Mouse (Mus musculus) urinary bladder, adult 2 months (tissue): ENCODE data around the gene Smcr8. TPM values are rescaled to one million over a fixed set of nuclear protein-coding genes. Genes with fewer than 3 reads are reported as not detected.

ENCODE experiments used
- polyA plus RNA-seq: library from polyadenylated mRNA; depleted of rRNA; stranded (reverse); fragments of >200 nt; gene quantifications from 2 replicates; pipeline ENCODE4 v1.2.3, GENCODE M21; 2012; rRNA removed

Gene Smcr8
- polyA plus RNA-seq, 1 experiment: 8.2 TPM

Other genes with a start within 250 kb of the Smcr8 start
- gene Alkbh5, start 241.1 kb upstream of the Smcr8 start, polyA plus RNA-seq: 17.0 and 25.0 TPM in 2 replicates
- 26.5 and 28.2 TPM in 2 replicates for gene Llgl1, start 77.8 kb upstream of the Smcr8 start, polyA plus RNA-seq
- gene Flii, start 50.3 kb upstream of the Smcr8 start, polyA plus RNA-seq: 175 and 179 TPM in 2 replicates
- gene Mief2, start 49.1 kb upstream of the Smcr8 start, polyA plus RNA-seq: 15.9 and 18.0 TPM in 2 replicates
- 7.3 and 7.9 TPM in 2 replicates for gene Top3a, start 159 bp upstream of the Smcr8 start, polyA plus RNA-seq
- 11.6 and 14.1 TPM in 2 replicates for gene Shmt1, start 34.2 kb downstream of the Smcr8 start, polyA plus RNA-seq
- gene Dhrs7b, start 53.1 kb downstream of the Smcr8 start, polyA plus RNA-seq: 17.0 and 17.2 TPM in 2 replicates
- gene Tmem11, start 101.7 kb downstream of the Smcr8 start, polyA plus RNA-seq: 46.7 and 51.1 TPM in 2 replicates
- gene Natd1, start 137.2 kb downstream of the Smcr8 start, polyA plus RNA-seq: 23.2 and 24.0 TPM in 2 replicates
- 44.0 and 46.6 TPM in 2 replicates for gene Map2k3, start 154.5 kb downstream of the Smcr8 start, polyA plus RNA-seq
- 4.9 and 7.7 TPM in 2 replicates for gene Kcnj12, start 245.0 kb downstream of the Smcr8 start, polyA plus RNA-seq